Mouse (Mus musculus) naive thymus-derived CD4-positive, alpha-beta T cell, adult 2 months (primary cell): ENCODE data around the gene Tef.

ENCODE experiments used
- DNase-seq: peaks from one replicate; pipeline ENCODE4 v3.0.0-alpha.2; 2011; ENCODE audit warnings: low read depth

Gene Tef

DNA sequence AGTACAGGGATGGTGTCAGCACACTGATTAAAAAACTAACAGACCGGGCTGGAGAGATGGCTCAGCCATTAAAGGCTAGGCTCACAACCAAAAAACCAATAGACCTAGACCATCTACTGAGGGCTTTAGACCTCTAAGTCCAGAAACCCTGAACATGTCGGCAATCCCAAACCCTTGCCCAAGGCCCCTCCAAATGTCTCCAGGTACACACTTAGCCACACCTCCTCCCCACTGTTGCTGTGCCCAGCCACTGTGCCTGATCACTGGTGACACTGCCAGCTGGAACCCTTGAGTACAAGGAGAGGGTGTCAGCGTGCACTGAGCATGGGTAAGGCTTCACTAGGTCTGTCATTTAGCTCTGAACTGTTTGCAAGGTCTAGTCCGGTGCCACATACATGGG is 3.8 kb upstream of the Tef start:
- DNase-seq, result no peak

DNA sequence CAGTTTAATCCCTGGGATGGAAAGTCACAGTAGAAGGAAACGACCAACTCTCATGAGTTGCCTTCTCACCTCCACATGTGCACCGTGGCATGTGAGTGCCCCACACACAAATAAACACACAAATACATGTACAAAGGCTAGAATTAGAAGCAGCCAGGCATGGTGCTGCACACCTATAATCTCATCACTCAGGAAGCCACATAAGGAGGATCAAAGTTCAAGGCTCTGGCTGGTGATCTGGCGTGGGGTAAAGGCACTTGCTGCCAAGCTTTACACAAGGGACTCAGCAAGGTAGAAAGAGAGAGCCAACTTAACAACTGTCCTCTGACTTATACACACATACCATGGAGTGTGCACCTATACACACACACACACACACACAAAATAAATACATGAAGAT is 1.8 kb upstream of the Tef start:
- DNase-seq, result no peak

DNA sequence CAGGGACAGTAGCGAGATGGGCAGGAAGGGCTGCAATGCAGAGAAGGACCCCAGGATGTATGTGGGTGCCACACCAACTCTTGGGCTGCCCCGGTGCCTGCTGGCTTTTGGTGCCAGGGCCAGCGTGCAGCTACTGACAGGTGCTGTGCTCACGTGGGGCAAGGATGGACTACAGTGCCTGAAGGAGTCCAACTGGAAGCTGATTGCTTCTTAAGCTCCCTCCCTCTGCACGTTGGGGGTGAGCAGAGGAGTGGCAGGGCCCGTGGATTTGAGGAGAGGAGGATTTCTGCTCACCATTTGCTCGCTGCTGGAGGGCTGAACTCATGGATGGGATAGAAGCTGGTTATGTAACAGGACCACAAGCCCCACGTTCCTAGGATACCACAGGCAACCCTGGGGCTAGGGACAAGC is 725 bp downstream of the Tef start:
- no peak for DNase-seq

DNA sequence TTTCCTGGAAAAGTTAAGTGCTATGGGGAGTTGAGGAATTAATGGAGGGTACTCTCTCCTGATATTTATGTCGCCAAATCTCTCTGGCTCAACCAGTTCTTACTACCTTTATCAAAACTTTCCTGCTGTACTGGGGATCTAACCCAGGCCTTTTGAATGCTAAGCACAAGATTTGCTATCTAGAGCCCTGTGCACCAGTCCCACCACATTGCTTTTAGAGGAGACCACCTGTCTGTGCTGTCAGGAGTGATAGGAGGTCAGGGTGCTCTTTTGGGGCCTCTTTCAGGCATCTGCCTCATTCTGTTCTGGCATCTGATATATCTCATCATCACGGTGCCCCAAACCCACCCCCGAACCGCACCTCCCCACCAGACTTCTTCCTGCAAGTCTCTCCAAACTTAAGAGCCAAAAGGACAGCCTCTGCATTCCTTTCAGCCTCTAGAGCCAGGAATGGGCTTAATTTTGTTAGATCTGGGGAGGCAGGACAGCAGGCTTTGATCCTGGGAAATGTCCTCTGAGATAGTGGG is 1.3 kb downstream of the Tef start:
- no peak for DNase-seq

DNA sequence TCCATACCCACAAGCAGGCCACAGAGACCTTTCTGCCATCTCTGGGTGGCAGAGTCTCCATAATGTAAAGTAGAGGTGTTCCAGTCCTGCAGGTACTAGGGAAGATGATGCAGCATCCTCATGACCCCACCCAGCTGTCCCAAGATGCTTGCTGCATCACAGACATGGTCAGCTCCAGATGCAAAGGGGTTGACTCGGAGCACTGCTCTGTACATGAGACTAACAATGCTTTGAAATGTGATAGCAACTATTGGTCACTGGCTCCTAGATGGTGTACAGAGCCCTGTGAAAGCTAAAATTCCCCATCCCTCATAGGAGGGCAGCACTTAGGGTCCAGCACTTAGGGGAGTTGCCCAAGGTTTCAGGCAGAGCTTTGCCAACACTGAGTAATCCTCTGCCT is 2.0 kb downstream of the Tef start:
- DNase-seq, result no peak

DNA sequence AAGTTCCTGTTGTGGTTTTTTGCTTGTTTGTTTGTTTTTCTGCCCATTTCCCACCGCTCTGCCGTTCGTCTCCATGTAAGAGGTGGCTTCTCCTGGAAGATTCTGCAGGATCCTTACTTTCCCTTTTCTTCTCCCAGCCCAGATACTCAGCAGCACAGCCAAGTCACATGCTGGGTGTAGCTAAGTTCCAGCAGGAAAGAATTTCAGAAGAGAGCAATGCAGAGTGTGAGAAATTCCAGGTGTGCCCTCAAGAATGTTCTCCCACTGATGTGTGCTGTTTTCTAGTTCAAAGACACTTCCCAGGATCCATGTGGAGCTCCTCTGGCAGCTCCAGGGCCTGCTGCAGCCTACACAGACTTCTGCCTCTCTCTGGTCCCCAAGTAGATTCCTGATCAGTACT is 2.7 kb downstream of the Tef start:
- no peak for DNase-seq

DNA sequence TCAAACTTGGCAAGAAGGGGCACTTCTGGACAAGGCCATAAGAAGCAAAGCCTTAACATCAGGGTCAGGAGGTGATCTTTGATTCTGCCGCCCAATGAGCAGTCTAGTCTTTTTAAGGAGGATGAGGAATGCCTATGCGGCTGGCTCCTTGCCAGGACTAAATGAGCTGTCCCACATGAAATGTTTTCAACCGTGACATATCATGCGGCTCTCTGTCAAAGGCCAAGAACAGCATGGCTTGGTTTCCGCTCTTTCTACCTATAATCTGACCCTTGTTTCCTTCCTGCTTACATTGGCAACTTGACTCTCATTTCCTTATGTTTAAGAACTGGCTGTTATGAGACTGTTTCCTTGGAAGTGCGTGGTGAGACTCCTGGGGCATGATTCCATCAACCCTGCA is 3.4 kb downstream of the Tef start:
- no peak for DNase-seq

DNA sequence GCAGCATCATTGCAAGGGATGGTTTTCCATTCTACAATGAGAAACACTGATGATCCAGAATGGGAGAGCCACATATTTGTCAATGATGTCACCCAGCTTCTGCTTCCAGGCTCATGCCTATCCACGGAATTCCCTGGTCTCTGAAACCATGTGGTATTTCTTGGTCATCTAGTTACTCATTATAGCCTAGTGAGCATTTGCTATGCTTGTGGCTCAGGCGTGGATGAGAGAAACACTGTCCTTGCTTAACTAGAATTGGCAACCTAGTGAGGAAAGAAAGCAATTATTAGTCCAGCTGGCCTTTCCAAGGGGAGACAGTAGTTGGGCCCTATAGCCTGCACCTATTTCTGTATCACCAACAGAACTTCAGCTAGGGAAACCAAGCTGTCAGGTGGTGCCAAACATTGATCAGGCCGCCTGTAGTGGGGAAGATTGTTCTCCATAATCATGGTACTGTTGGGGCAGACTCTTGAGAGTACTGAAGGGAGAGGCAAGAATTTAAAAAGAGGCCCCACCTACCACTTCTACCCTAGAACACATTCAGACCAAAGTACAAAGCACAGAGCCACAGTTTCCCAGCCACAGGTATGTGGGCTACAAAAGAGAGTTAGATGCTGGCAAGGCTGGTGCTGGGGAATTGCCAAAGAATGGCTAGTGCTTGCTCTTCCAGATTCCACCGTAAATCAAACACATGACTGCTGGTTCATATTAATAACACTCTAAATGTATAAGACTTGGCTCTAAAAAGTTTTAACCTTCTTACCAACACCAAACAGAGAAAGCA is 4.6 kb downstream of the Tef start:
- DNase-seq, result no peak

DNA sequence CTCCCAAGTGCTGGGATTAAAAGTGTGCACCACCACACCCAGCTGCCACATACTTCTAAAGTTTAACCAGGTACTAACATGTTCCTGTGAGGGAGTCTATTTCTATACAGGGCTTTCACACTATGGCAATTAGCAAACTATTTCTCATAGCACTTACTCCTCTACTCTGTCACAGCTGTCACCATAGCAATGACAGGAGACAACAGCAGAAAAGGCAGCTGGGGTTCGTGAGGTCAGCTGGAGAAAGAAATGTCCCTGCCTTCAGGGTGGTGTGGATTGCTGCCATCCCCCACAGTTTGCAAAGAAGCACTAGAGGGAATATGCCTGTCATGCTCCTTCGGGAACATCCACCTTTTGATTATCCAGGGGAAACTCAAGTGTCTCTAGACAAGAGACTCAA is 6.6 kb downstream of the Tef start:
- no peak for DNase-seq

DNA sequence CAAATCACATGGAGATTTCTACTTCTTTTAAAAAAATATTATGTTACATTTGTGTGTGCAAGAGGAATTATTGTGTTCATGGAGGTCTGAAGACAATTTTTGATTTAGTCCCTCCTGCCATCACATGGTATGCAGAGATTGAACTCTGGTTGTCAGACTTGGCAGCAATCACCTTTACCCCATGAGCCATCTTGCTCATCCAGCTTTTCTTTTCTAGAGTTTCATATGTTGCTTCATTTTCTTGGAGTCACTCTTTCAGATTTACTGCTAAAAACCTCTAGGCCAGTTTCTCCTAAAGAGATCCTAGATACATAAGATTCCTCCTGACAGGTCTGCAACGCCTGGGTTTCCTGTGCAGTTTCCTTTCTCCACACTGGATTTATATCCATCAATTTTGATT is 7.3 kb downstream of the Tef start:
- peak; percentile 18 for DNase-seq

DNA sequence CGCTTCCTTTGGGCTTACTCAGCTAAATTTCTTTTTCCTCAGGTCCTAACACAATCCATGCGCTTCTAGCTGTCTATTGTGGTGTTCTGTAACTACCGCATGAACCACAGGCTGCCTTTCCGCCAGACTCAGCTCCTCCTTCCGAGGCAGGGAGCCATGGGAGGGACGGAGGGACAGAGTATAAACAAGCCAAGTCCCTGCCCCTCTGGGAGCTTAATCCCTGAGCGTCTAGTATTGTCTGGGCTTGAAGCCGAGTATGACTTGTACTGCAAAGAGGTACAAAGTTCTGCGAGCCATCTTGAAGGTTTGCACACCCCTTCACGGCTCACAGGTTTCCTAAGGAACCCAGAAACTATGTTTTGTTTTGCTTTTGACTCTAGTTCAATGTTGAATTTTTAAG is 7.9 kb downstream of the Tef start:
- peak; percentile 75 for DNase-seq

DNA sequence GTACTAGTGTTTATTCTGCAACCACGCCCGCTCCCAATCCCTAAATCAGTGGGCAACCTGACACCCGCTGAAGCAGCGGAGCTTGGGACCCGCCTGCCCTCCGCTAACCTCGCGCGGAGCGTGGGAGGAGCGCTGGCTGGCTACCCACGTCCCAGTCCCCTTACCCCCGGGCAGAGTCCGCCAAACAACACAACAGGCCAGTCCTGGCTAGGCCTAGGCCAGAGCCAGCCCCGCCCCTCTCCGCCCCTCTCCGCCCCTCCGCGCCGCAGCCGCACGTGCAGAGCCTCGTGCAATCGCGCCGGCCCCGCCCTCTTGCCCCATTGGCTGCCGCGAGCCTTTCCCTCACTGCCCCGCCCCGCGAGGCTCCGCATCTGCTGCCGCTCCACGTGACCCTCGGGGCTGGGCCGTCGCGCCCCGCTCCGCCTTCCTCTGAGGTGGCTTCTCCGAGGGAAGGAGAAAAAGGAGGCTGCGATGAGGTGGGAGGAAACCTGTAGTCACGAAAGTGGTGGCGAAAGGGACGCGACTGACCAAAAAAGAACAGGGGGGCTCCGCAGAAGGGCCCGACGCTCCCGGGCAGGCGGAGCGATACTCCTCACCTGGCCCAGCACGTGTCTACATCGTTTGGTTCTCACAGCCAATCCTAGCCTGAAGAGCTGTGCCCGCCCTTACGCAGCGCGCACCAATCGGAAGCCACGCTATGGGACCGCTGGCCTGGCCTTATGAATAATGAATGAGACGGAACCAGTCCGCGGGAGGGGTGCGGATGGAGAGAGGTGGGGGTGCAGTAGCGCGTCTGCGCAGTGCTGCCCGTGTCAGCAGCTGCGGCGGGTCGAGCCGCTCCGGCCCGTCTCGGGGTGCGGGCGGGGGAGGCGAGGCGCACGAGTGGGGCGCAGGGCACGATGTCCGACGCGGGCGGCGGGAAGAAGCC is 8.7 kb downstream of the Tef start:
- DNase-seq, result peak; percentile 98

DNA sequence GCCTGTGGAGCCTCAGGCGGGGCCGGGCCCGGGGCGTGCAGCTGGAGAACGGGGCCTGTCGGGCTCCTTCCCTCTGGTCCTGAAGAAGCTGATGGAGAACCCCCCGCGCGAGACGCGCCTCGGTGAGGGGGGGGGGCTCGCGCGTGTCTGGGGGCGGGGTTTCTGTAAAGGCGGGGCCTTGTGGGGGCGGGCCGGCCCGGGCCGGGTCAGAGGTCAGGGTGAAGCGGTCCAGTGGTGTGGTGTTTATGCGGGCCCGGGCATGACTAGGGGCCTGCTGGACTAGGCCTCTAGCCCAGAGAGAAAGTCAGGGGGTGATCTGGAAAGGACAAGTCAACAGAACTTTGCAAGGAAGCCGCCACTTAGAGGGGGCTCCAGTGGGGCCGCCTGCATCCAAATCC is 9.4 kb downstream of the Tef start:
- no peak for DNase-seq

DNA sequence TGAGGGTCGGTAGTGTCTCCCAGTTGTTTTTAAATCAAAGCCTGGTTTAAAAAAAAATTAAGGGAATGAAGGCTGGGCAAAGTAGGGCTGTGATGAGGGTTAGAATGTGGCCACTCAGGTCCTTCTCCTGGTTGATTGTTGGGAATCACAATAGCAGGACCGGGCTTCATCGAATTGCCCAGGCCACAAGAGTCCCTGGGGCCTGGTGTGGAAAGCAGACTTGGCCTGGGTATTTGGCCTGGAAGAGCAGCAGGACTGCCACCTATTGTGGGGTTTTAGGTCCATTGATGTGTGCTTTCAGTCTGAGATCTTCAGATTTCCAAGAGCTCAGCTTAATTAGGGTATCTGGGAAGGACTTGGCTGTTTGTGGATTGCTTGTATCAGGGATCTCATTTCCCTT is 10.1 kb downstream of the Tef start:
- no peak for DNase-seq

DNA sequence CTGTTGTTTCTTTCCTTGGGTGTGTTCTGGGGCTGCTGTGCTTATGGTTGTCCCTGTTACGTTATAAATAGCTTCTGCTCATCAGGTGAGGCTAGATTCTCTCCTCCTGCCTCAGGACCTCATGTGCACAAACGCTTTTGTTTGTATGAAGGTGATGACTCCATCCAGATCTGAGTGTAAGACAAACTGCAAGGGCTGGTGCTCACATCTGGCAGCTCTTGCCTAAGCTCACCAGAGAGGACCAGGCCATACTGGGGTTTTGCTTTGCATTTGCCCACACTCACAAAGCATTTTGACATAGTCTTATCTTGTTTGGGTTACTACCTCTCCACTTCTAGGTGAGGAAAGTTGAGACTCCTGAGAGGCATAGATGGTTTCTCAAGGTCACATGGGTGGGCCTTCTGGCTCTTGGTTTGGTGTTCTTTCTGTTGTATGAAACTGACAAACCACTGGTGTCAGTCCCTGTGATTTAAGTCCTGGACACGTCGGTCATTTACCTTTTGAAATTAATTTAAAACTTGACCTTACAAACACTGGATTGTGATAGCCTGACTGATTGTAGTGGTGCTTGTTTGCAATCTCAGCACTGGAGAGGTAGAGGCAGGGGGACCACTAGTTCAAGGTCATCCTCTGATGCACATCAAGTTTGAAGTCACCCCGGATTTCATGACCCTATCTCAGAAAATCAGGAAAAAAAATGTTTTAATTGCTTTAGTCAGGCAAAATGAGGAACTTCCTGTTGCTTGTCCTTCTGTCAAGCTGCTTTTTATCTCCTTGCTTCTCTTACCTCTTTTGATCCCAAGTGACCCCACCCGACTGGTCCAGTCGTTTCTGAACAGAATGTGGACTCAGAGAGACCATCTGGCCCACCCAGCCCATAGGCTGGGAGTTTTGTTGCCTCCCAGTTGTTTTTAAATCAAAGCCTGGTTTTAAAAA is 10.7 kb downstream of the Tef start:
- DNase-seq, result no peak

DNA sequence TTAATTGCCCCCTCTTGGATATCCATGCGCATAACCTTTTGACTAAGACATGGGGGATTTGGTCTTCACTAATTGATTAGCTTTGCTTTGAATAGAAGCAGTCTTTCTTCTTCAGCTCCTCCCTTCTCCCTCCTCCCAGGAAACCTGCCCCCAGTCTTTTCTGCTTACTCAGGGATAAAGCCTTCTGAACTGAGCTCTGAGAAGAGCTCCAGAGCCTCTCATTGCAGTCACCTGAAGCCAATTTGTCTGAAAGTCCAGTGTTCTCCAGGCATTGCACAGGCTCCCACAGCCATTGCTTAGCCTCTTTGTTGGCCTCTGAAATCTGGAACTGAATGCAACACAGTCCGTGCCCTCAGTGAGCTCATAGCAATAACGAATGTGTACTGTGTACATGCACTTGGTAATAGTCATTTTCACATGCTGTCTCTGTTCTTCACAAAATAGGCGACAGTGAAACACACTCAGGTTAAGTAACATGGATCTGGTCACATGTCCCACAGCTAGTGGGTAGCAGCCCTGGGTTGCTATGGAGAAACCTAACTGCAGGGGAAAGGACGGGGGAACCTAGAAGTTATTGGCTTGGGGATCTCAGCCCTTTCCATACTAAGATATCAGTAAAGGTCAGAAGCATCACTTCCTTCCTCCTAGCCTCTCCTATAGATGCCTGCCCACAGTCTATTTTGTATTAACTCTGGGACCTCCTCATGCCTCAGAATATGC is 11.9 kb downstream of the Tef start:
- DNase-seq, result no peak

DNA sequence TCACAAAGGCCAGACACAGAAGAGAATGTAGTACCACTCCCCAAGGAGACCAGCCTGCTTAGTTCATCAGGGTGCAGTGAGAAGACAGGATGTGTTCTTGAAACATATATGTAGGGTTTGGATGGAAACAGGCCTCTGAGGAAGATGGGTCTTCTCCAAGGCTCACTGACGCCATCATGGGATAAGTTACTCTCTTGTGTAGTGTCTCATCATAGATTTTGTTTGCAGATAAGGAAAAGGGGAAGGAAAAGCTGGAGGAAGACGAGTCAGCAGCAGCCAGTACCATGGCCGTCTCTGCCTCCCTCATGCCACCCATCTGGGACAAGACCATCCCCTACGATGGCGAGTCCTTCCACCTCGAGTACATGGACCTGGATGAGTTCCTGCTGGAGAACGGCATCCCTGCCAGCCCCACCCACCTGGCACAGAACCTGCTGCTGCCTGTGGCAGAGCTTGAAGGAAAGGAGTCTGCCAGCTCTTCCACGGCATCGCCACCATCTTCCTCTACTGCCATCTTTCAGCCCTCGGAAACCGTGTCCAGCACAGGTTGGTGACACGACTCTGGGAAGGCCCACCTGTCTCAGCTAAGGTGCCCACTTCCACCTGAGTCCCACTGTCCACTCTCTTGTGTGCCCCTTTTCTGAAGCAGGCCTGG is 12.6 kb downstream of the Tef start:
- DNase-seq, result no peak

DNA sequence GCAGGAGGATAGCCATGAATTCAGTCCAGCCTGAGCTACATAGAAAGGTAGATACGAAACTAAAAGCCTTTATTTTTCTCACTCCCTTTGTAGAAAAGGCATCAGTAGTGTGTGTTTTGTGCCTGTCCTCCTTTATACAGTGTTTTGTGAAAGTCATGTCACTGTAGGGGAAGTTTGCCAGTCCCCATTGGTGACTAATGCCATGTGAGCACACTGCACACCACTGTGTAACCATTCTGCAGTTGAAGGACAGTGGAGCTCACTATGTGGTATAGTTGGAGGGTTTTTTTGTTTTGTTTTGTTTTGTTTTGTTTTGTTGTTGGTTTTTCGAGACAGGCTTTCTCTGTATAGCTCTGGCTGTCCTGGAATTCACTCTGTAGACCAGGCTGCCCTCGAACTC is 16.2 kb downstream of the Tef start:
- DNase-seq, result no peak

DNA sequence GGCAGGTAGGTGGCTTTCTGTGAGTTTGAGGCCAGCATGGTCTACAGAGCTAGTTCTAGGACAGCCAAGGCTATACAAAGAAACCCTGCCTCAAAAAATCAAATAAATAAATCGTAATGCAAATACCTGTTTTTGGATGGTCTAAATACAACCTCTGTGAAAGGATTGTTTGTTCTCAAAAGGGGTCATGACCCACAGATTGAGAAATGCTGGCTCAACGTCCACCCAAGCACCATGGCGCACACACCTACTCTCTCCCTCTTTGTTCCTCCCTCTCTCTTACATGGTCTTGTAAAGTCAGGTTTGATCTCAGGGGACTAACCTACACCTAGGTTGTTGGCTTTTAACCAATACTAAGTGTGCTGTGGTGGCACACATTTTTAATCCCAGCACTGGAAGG is 20.4 kb downstream of the Tef start:
- no peak for DNase-seq

DNA sequence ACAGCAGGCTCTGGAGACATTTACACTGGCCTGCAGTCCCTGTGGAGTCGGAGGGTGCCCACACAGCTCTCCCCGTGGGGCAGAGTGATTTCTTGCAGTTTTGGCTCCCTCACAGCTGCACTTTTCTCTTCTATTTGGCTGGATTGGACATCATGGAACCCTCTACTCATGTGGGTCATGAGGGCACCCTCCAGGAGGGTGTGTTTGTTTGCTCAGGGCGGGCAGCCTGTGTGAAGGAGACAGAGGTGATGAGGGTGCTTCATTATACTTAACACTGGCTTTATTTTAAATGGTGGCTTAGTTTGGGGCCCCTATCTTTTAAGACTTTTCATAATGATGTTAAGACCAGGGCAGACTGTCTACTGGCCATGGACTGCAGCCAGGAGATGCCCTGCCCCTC is 22.6 kb downstream of the Tef start:
- DNase-seq, result no peak
